Mouse (Mus musculus) B cell, adult (primary cell): ENCODE results near the gene Nt5dc3. TPM values are rescaled to one million over a fixed set of nuclear protein-coding genes. Genes with fewer than 3 reads are reported as not detected.

Source experiments
- total RNA-seq: library from RNA; stranded (reverse); gene quantifications from 4 replicates; pipeline ENCODE4 v1.2.4, GENCODE M21; 2023; ENCODE audit not compliant: inconsistent age

Nt5dc3 gene
- total RNA-seq: 12.3 to 16.5 TPM (median 15.7 TPM) in 4 replicates

GRCm38 (mm10) chr10:86778398-86779116 is at the start of gene Nt5dc3:
Nt5dc3 (plus strand) TSS chr10:86779005.

GRCm38 (mm10) chr10:86763672-86764071 is 15.1 kb upstream of the Nt5dc3 start, which contains the start of gene Gm49358:
Gm49358 (plus strand) TSS chr10:86763972.

Other genes with a start within 250 kb of the Nt5dc3 start
- gene Hsp90b1, start 73.5 kb upstream of the Nt5dc3 start, total RNA-seq: 350 to 426 TPM (median 386 TPM) in 4 replicates
- 1.8 to 3.3 TPM (median 2.3 TPM) in 4 replicates for gene Ttc41, start 73.2 kb upstream of the Nt5dc3 start, total RNA-seq
- 4.6 to 7.4 TPM (median 5.6 TPM) in 4 replicates for gene Gm49358, start 15.0 kb upstream of the Nt5dc3 start, total RNA-seq
- 1.1 to 2.5 TPM (median 1.5 TPM) in 4 replicates for gene Stab2, start 229.0 kb downstream of the Nt5dc3 start, total RNA-seq